Mouse (Mus musculus) macrophage (primary cell): ENCODE results near the gene Nrm. TPM values are rescaled to one million over a fixed set of nuclear protein-coding genes. Genes with fewer than 3 reads are reported as not detected.
A peak's percentile ranks its signal among the peaks of the same experiment; 100 is the strongest.

ENCODE experiments used
- H3K27ac ChIP-seq: fragments of 350-480 bp; formaldehyde crosslinking; 2 replicates; pipeline ENCODE4 v1.9.0; 2021
- H3K36me3 ChIP-seq: fragments of 350-480 bp; formaldehyde crosslinking; 2 replicates; pipeline ENCODE4 v1.9.0; 2021; ENCODE audit errors: inconsistent target
- H3K4me3 ChIP-seq: fragments of 350-480 bp; formaldehyde crosslinking; 2 replicates; pipeline ENCODE4 v1.9.0; 2021; ENCODE audit errors: inconsistent target
- H3K79me2 ChIP-seq: fragments of 350-480 bp; formaldehyde crosslinking; 2 replicates; pipeline ENCODE4 v1.9.0; 2021; ENCODE audit errors: inconsistent target
- WGBS: methylation state at CpG from one replicate; pipeline ENCODE4 v1.1.7; 2026; ENCODE audit warnings: inconsistent platforms; ENCODE audit not compliant: missing documents; 5-methylcytosine and 5-hydroxymethylcytosine counted together
- polyA plus RNA-seq: library from polyadenylated mRNA; stranded (reverse); fragments of 250-400 nt; gene quantifications from 3 replicates; pipeline ENCODE4 v1.2.4, GENCODE M21; 2018; ENCODE audit warnings: inconsistent platforms

Nrm gene
- polyA plus RNA-seq, 1 experiment from 2014 or later: 6.8 TPM

DNA sequence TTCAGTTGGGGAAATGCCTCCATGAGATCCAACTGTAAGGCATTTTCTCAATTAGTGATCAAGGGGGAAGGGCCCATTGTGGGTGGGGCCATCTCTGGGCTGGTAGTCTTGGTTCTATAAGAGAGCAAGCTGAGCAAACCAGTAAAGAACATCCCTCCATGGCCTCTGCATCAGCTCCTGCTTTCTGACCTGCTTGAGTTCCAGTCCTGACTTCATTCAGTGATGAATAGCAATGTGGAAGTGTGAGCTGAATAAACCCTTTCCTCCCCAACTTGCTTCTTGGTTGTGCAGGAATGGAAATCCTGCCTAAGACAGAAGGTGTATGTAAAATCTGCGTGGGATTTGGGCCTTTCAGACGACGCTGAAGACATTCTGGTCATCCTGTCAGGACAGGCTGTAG lies 22.1 kb upstream of the Nrm start:
- WGBS: 67% methylated on average over 3 of the region's 3 CpGs
- peaks cover 60% of the 10 kb centered on the region for H3K79me2 ChIP-seq
- H3K27ac ChIP-seq: peak overlapping the region; percentile 64
- peak overlapping the region; percentile 34 for H3K4me3 ChIP-seq
- H3K36me3 ChIP-seq: peaks cover 21% of the 10 kb centered on the region

DNA sequence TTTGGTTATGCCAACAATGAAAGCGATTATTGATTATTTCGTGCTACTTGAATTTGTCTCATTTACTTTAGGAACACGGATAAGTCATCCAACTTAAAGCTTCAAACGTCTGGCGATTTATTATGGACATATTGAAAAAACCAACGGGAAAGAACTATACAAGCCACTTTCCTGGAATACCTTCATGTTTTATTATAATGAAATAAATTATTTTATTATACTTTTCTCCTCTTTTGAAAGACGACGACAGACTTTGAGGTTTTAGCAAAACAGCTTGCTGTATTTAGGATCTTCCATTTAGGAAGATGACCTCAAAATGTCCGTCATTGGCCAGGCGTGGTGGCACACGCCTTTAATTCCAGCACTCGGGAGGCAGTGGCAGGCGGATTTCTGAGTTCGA lies 20.6 kb upstream of the Nrm start:
- WGBS: 67% methylated on average over 11 of the region's 14 CpGs
- Histone ChIP-seq H3K79me2 (peaks cover 44% of the 10 kb centered on the region), H3K27ac (peak overlapping the region; percentile 54), H3K36me3 (peaks cover 12% of the 10 kb centered on the region), H3K4me3 (peak overlapping the region; percentile 19)

DNA sequence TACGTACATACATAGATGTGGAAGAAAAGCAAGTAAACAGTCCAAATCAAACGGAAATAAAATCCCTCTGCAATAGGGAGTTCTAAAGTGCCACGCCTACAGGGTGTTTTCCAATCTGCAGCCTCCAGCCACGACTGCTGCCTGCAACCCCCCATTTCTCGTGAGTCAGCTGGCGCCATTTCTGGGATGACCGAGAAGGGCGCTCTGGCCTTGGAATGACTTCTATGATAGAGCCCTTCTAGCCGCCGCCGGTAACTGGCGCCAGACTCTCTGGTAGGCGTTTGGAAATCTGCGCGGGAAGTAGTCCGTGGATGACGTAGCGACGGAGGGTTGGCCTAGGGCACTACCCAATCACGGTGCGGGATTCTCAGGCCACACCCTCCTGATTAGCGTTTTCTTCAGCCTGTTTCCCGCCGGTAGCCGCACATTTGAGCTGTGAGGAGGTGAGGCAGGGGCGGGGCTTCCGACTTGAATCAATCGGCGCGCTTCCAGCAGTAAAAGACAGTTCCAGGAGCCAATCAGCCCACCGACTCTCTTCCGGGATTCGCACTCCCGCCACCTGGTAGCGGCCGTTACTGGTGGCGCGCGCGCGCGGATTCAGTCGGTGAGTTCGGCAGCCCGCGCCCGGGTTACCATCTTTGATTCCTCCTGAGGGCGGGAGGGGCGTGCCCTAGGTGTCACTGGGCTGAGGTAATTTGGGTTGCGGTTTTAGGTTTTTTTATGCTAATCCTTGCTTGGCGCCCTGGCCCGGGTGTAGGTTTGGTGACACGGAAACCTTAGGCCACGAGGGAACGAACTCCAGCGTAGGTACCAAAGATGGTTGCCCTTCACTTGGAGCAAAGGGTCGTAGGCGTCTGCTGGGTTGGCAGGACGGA lies 19.8 kb upstream of the Nrm start, which contains the start of gene Mdc1:
Gene Mdc1, plus strand, starts transcription at position 440 of the 875 bp plus-strand sequence.
- Histone ChIP-seq H3K79me2 (peaks cover 37% of the 10 kb centered on the region), H3K36me3 (peaks cover 13% of the 10 kb centered on the region), H3K4me3 (peak within 1 kb of the TSS; percentile 74), H3K27ac (peak within 1 kb of the TSS; percentile 73)
- WGBS: under 1% methylated on average over 50 of the region's 59 CpGs

- peak overlapping the region; percentile 74 for H3K4me3 ChIP-seq
- peaks cover 31% of the 10 kb centered on the region for H3K79me2 ChIP-seq
- peak overlapping the region; percentile 73 for H3K27ac ChIP-seq
- H3K36me3 ChIP-seq: peaks cover 15% of the 10 kb centered on the region
- 8% methylated on average over 11 of the region's 11 CpGs for WGBS
These were observed 19.1 kb upstream of the Nrm start for GRCm38 (mm10) chr17:35842006-35842405.

DNA sequence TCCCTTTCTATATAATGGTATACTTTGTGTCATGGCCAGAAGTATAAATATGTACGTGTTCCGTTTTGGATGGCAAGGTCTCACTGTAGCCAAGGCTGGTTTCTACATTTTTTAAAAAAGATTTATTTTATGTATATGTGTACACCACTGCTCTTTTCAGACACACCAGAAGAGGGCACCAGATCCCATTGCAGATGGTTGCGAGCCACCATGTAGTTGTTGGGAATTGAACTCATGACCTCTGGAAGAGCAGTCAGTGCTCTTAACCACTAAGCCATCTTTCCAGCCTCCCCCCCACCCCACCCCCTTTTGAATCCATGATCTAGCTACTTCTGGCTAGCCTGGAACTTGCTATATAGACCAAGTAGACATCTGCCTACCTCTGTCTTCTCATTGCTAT lies 17.6 kb upstream of the Nrm start:
- Histone ChIP-seq H3K27ac (no peak overlapping the region), H3K36me3 (peaks cover 23% of the 10 kb centered on the region), H3K4me3 (no peak overlapping the region), H3K79me2 (peaks cover 21% of the 10 kb centered on the region)
- WGBS: 85% methylated on average over 3 of the region's 3 CpGs

GRCm38 (mm10) chr17:35848112-35848511 lies 13.0 kb upstream of the Nrm start:
- Histone ChIP-seq H3K27ac (no peak overlapping the region), H3K36me3 (peaks cover 38% of the 10 kb centered on the region)
- 60% methylated on average over 1 of the region's 1 CpGs for WGBS

GRCm38 (mm10) chr17:35850974-35851373 lies 10.1 kb upstream of the Nrm start:
- 74% methylated on average over 3 of the region's 3 CpGs for WGBS
- H3K36me3 ChIP-seq: peaks cover 28% of the 10 kb centered on the region
- H3K27ac ChIP-seq: no peak overlapping the region
- no peak overlapping the region for H3K4me3 ChIP-seq
- no peaks in the 10 kb centered on the region for H3K79me2 ChIP-seq

More at GRCm38 (mm10) chr17:35848112-35848511, 13.0 kb upstream of the Nrm start:
- Histone ChIP-seq H3K4me3 (no peak overlapping the region), H3K79me2 (peaks cover 6% of the 10 kb centered on the region; the same call in 1 of the 2 replicates)

GRCm38 (mm10) chr17:35859371-35859770 lies 1.7 kb upstream of the Nrm start:
- 83% methylated on average over 1 of the region's 1 CpGs for WGBS
- H3K4me3 ChIP-seq: no peak overlapping the region
- H3K36me3 ChIP-seq: no peaks in the 10 kb centered on the region
- H3K27ac ChIP-seq: 0 out of 2 replicates have a peak overlapping the region, but pooled peaks have one; percentile 19
- peaks cover 17% of the 10 kb centered on the region; the same call in 1 of the 2 replicates for H3K79me2 ChIP-seq

DNA sequence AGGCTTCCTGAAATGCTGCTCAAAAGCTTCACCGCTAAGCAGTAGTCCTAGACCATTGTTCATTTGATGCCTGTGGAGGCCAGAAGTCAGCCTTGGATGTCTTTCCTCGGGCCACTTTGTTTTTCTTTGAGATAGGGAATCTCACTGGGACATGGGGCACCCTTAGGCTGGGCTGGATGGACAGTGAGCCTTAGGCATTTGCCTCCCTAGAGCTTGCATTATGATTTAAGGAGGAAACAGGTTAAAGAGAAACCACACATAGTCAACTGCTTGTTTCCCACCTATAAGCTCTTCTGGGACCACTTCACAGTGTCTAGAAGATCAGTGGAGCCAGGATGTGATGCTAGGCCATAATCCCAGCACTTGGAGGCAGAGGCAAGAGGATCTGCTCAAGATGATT lies 1.3 kb upstream of the Nrm start:
- no peak overlapping the region for H3K4me3 ChIP-seq
- peaks cover 20% of the 10 kb centered on the region; the same call in 1 of the 2 replicates for H3K79me2 ChIP-seq
- H3K36me3 ChIP-seq: no peaks in the 10 kb centered on the region
- 66% methylated on average over 2 of the region's 2 CpGs for WGBS
- peak overlapping the region; percentile 19 for H3K27ac ChIP-seq

DNA sequence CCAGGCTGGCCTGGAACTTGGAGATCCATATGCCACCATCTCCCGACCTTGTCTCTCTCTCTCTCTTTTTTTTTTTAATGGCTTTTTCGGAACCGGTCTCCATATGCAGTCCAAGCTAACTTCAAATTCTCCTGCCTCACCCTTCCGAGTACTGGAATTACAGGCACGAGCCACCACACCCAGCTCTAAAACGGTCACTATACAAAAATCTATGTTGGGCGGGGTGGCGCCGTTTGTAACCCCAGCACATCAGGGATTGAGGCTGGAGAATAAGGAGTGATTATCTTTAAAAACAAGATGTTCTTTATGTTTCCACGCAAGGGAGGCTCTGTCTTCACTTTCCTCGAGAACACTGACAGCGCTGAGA lies 304 bp upstream of the Nrm start:
- H3K4me3 ChIP-seq: no peak overlapping the region; the same call in 1 of the 2 replicates
- peaks cover 20% of the 10 kb centered on the region; the same call in 1 of the 2 replicates for H3K79me2 ChIP-seq
- no peaks in the 10 kb centered on the region for H3K36me3 ChIP-seq
- 10% methylated on average over 12 of the region's 12 CpGs for WGBS
- peak overlapping the region; percentile 39 for H3K27ac ChIP-seq

GRCm38 (mm10) chr17:35864832-35865353 lies 3.8 kb downstream of the Nrm start:
- WGBS: 59% methylated on average over 10 of the region's 10 CpGs
- Histone ChIP-seq H3K79me2 (peaks cover 54% of the 10 kb centered on the region), H3K36me3 (no peaks in the 10 kb centered on the region), H3K27ac (peak overlapping the region; percentile 98), H3K4me3 (peak overlapping the region; percentile 97)

- Histone ChIP-seq H3K79me2 (peaks cover 59% of the 10 kb centered on the region), H3K27ac (peak within 1 kb of the TSS; percentile 98), H3K4me3 (peak within 1 kb of the TSS; percentile 97), H3K36me3 (no peaks in the 10 kb centered on the region)
- WGBS: 0% methylated on average over 48 of the region's 48 CpGs
These were observed 4.6 kb downstream of the Nrm start, which contains the start of gene Ppp1r18 for GRCm38 (mm10) chr17:35865481-35866280. Ppp1r18 (plus strand) TSS chr17:35865593.

GRCm38 (mm10) chr17:35866281-35866831 lies 5.2 kb downstream of the Nrm start:
- peaks cover 4% of the 10 kb centered on the region; the same call in 1 of the 2 replicates for H3K36me3 ChIP-seq
- WGBS: under 1% methylated on average over 27 of the region's 38 CpGs
- peaks cover 65% of the 10 kb centered on the region for H3K79me2 ChIP-seq
- peak overlapping the region; percentile 97 for H3K4me3 ChIP-seq
- peak overlapping the region; percentile 98 for H3K27ac ChIP-seq
